In the genomic region with DNA sequence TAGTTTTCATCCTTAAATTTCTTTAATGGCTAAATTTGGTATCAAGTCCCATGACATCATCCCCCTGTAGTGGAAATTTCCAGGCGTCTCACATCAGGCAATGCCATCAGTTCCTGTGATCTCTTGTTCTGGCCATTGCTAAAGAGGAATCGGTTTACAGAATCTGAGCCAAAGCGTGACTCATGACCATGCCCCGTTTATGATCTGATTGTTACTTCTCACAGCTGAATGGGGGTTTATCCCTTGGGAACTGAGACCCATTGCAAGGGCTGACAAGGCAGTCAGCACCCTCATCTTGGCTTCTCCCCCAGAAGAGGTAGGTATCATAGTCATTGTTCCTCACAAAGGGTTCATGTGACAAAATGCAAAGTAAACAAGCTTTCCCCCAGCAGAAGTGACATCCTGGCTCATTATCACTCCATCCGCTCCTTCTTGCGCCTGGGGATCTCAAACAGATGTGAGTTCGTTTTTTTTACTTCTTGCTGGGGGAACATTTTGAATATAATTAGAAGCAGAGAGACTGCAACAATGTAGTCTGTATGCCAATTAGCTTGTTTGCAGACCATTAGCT, we compare ENCODE assay signal across 13 mouse cellular contexts. TPM values are rescaled to one million over a fixed set of nuclear protein-coding genes. Genes with fewer than 3 reads are reported as not detected.
A peak's percentile ranks its signal among the peaks of the same experiment; 100 is the strongest.
DNase-seq lines count a peak whose midpoint lies in the region; ATAC-seq and TF ChIP-seq lines count a peak whose summit lies in the region.
"Had no signal": no experiment of that assay in that cellular context is flagged by ENCODE, and none has a peak within 500 bp of the region (broad histone marks: within the 10 kb centered on the region; RNA-seq: fewer than 3 reads in every experiment).

No protein-coding gene starts in this region.

- TF ChIP-seq CTCF in left cerebral cortex, adult 2 months (IDR thresholded peaks at IDR 0.05) = no peak

- 24% methylated on average over 7 of the region's 7 CpGs for WGBS in embryonic facial prominence, embryonic 13.5 days
- WGBS in embryonic facial prominence, embryonic 10.5 days = 50% methylated on average over 7 of the region's 7 CpGs

- no peak overlapping the region for H3K27ac ChIP-seq in embryonic facial prominence, embryonic 13.5 days
- no peak overlapping the region for H3K27ac ChIP-seq in embryonic facial prominence, embryonic 10.5 days (replicated peaks)
- H3K27ac ChIP-seq in left cerebral cortex, adult 2 months = peak overlapping the region; percentile 41; the same call in 1 of the 2 replicates
- H3K27ac ChIP-seq: hindbrain, embryonic 10.5 days; liver, embryonic 15.5 days had no signal

- H3K4me2 ChIP-seq in embryonic facial prominence, embryonic 13.5 days = no peak overlapping the region
- H3K4me2 ChIP-seq: liver, embryonic 15.5 days had no signal

- no peak for DNase-seq in embryonic facial prominence, embryonic 10.5 days (ENCODE audit: low spot score)
- DNase-seq in left cerebral cortex, adult 2 months (ENCODE audit: extremely low spot score in 1 of 2, low spot score in 2 of 2) = no peak
- DNase-seq in left cerebral cortex, postnatal 4 days = no peak
- peak; percentile 25 to 47 for DNase-seq in adrenal gland, postnatal 36 days
- DNase-seq in lung, postnatal 14 days = peak; percentile 45
- no peak for DNase-seq in thymus, postnatal 10 days (ENCODE audit: low spot score in 2 of 2)
- DNase-seq in kidney, postnatal 10 days = no peak
- DNase-seq: cerebellum, adult 8-10 months; right cerebral cortex, postnatal 14 days had no signal

- ATAC-seq in embryonic facial prominence, embryonic 13.5 days (ENCODE audit: insufficient number of reproducible peaks, insufficient read depth, low FRiP score, low TSS enrichment, low read depth) = no peak

- intact Hi-C loops in left cerebral cortex, adult 2 months (cut with DNase I) = no loop called here
- intact Hi-C loops in left cerebral cortex, postnatal 4 days (cut with DNase I) = loop anchor here (10.0 kb wide), 1 partner anchor 872 kb away; no protein-coding TSS in a partner anchor

- no peaks in the 10 kb centered on the region for H3K9me3 ChIP-seq in embryonic facial prominence, embryonic 13.5 days
- no peaks in the 10 kb centered on the region for H3K9me3 ChIP-seq in embryonic facial prominence, embryonic 10.5 days
- H3K9me3 ChIP-seq: hindbrain, embryonic 10.5 days; liver, embryonic 15.5 days had no signal

- H3K27me3 ChIP-seq in embryonic facial prominence, embryonic 13.5 days = no peaks in the 10 kb centered on the region
- H3K27me3 ChIP-seq in embryonic facial prominence, embryonic 10.5 days (replicated peaks; ENCODE audit: low read depth, poor library complexity, severe bottlenecking) = no peaks in the 10 kb centered on the region
- H3K27me3 ChIP-seq: liver, embryonic 15.5 days had no signal

- no peaks in the 10 kb centered on the region for H3K36me3 ChIP-seq in embryonic facial prominence, embryonic 13.5 days
- H3K36me3 ChIP-seq in embryonic facial prominence, embryonic 10.5 days (replicated peaks) = no peaks in the 10 kb centered on the region
- H3K36me3 ChIP-seq: hindbrain, embryonic 10.5 days; liver, embryonic 15.5 days had no signal

- no peak overlapping the region for H3K4me3 ChIP-seq in embryonic facial prominence, embryonic 13.5 days
- no peak overlapping the region for H3K4me3 ChIP-seq in embryonic facial prominence, embryonic 10.5 days
- H3K4me3 ChIP-seq in left cerebral cortex, adult 2 months = no peak overlapping the region
- H3K4me3 ChIP-seq: hindbrain, embryonic 10.5 days; liver, embryonic 15.5 days had no signal

- 0 out of 2 replicates have a peak overlapping the region, but pooled peaks have one; percentile 6 for H3K9ac ChIP-seq in embryonic facial prominence, embryonic 13.5 days
- H3K9ac ChIP-seq: liver, embryonic 15.5 days had no signal

- H3K4me1 ChIP-seq in embryonic facial prominence, embryonic 13.5 days = peaks cover 14% of the 10 kb centered on the region
- peaks cover 6% of the 10 kb centered on the region; the same call in 1 of the 2 replicates for H3K4me1 ChIP-seq in embryonic facial prominence, embryonic 10.5 days
- H3K4me1 ChIP-seq: liver, embryonic 15.5 days had no signal

RNA-seq across cellular contexts. Expression of a gene that starts 19.4 kb away (rescaled TPM):
- not detected in 2 replicates for polyA plus RNA-seq in embryonic facial prominence, embryonic 13.5 days (2015; fragmentation: Nextera tagmentation; extraction: Ambion mirVana)
- not detected in 2 replicates for polyA plus RNA-seq in embryonic facial prominence, embryonic 10.5 days (2016; fragmentation: Nextera tagmentation; extraction: Ambion mirVana)
- total RNA-seq in left cerebral cortex, adult 2 months (2021) = 1 to 10 TPM in 1 of 2 experiments, under 1 TPM in 1; 0.37 to 1.1 TPM
- not detected for total RNA-seq in left cerebral cortex, postnatal 4 days (2021)
- total RNA-seq in adrenal gland, postnatal 36 days (2021) = not detected
- polyA plus RNA-seq: gonadal fat pad, adult 2 months; liver, embryonic 15.5 days had no signal

RNA-seq across cellular contexts. Expression of a gene that starts 20.2 kb away (rescaled TPM):
- 70.6 and 76.0 TPM in 2 replicates for polyA plus RNA-seq in embryonic facial prominence, embryonic 13.5 days (2015; fragmentation: Nextera tagmentation; extraction: Ambion mirVana)
- 112 and 115 TPM in 2 replicates for polyA plus RNA-seq in embryonic facial prominence, embryonic 10.5 days (2016; fragmentation: Nextera tagmentation; extraction: Ambion mirVana)
- 10 to 100 TPM; 38.6 to 47.5 TPM for total RNA-seq in left cerebral cortex, adult 2 months (2021)
- 10 to 100 TPM; 31.0 to 38.4 TPM for total RNA-seq in left cerebral cortex, postnatal 4 days (2021)
- 10 to 100 TPM; 72.2 to 76.2 TPM for total RNA-seq in adrenal gland, postnatal 36 days (2021)

RNA-seq across cellular contexts. Expression of a gene that starts 22.9 kb away (rescaled TPM):
- 135 and 139 TPM in 2 replicates for polyA plus RNA-seq in embryonic facial prominence, embryonic 13.5 days (2015; fragmentation: Nextera tagmentation; extraction: Ambion mirVana)
- polyA plus RNA-seq in embryonic facial prominence, embryonic 10.5 days (2016; fragmentation: Nextera tagmentation; extraction: Ambion mirVana) = 127 and 130 TPM in 2 replicates
- total RNA-seq in left cerebral cortex, adult 2 months (2021) = 100 to 1,000 TPM; 130 to 138 TPM
- 10 to 100 TPM; 69.2 to 73.4 TPM for total RNA-seq in left cerebral cortex, postnatal 4 days (2021)
- 100 to 1,000 TPM; 110 to 138 TPM for total RNA-seq in adrenal gland, postnatal 36 days (2021)

RNA-seq across cellular contexts. Expression of a gene that starts 47.1 kb away (rescaled TPM):
- 247 and 255 TPM in 2 replicates for polyA plus RNA-seq in embryonic facial prominence, embryonic 13.5 days (2015; fragmentation: Nextera tagmentation; extraction: Ambion mirVana)
- polyA plus RNA-seq in embryonic facial prominence, embryonic 10.5 days (2016; fragmentation: Nextera tagmentation; extraction: Ambion mirVana) = 296 and 298 TPM in 2 replicates
- total RNA-seq in left cerebral cortex, adult 2 months (2021) = 100 to 1,000 TPM; 107 to 108 TPM
- 10 to 100 TPM; 91.8 to 96.5 TPM for total RNA-seq in left cerebral cortex, postnatal 4 days (2021)
- 100 to 1,000 TPM in 1 of 2 experiments, 10 to 100 TPM in 1; 96.0 to 113 TPM for total RNA-seq in adrenal gland, postnatal 36 days (2021)

Comparison
In these comparisons a context has a peak if more than half of its experiments do, and no peak if none do; other contexts are left out.
1. DNase-seq: peak in adrenal gland, postnatal 36 days (2 of 2) and lung, postnatal 14 days (single experiment); none in embryonic facial prominence, embryonic 10.5 days (single experiment), left cerebral cortex, adult 2 months (0 of 2), left cerebral cortex, postnatal 4 days (single experiment), thymus, postnatal 10 days (0 of 2) and kidney, postnatal 10 days (single experiment).